Mouse (Mus musculus) thymus, postnatal 0 days (tissue): ENCODE measurements around the gene Dhrs4. TPM values are rescaled to one million over a fixed set of nuclear protein-coding genes. Genes with fewer than 3 reads are reported as not detected.

Experiments used
- DNase-seq: peaks from one replicate; pipeline ENCODE4 v3.0.0-alpha.2; 2015; ENCODE audit warnings: low spot score
- polyA plus RNA-seq: library from polyadenylated mRNA; unstranded; fragments of >200 nt; fragmentation: Nextera tagmentation; extraction: Ambion mirVana; gene quantifications from 2 replicates; pipeline ENCODE4 v1.2.1, GENCODE M21; 2015

The Dhrs4 gene
- polyA plus RNA-seq, 1 experiment from 2014 or later = 63.8 TPM

DNA sequence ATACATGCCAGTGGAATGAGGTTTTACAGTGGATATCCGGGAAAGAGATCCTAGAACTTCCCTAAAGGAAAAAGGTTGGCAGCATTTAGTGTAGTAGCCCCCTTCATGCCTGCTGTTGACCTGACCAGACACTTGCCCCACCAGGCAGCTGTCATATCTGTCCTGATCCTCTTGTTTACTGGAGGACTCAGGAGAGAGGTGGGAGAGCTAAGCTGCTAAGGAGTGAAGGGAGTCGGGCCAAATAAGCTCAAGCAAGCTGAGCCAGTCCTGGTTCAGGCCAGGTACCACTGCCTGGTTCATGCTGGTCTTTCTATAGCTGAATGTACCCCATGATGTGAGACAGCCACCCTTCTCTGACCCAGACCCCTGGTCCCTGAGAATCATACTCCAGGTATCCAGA, 48.1 kb downstream of the Dhrs4 start:
- DNase-seq = no peak

DNA sequence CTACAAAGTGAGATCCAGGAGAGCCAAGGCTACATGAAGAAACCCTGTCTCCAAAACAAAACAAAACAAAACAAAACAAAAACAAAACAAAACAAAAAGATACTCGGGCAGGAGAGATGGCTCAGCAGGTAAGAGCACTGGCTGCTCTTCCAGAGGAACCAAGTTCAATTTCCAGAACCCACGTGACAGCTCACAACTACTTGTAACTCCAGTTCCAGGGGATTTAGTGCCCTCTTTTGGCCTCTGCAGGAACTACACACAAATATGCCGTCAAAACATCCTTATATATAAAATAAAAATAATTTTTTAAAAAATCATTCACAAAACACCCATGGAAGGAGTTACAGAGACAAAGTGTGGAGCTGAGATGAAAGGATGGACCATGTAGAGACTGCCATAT, 49.4 kb downstream of the Dhrs4 start:
- peak; percentile 49 for DNase-seq

DNA sequence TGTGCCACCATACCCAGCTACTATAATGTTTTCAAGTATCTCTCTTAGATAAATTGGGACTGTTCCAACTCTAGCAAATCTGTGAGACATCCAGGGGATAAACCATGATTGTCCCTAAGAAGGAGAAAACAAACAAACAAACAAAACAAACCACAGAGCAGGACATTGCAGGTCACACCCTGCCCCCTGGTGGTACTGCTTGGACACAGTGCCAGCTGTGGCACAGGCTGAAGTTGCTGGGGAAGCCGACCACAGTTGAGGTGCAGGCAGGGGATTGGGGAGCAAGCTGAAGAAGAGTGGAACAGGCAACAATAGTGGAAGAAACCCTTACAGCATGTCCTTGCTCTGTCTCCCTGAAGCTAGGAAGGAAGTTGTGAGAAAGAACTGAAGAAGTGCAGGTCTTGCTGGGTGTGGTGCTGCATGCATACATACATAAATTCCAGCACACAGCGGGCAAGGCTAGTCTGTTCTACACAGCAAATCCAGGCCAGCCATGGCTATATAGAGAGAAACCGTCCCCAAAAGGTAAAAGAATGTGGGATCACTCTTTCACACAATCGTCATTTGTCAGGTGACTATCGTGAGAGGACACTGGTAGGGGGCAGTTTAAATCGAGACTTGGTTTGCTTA, 57.7 kb downstream of the Dhrs4 start:
- peak; percentile 32 for DNase-seq

Other genes starting within 250 kb of the Dhrs4 start
- gene Carmil3, start 11.9 kb downstream of the Dhrs4 start, polyA plus RNA-seq = 1.1 and 1.3 TPM in 2 replicates
- gene Cpne6, start 31.7 kb downstream of the Dhrs4 start, polyA plus RNA-seq = 0.31 and 0.39 TPM in 2 replicates
- 0.07 and 0.08 TPM in 2 replicates for gene Nrl, start 46.2 kb downstream of the Dhrs4 start, polyA plus RNA-seq
- gene Pck2, start 61.5 kb downstream of the Dhrs4 start, polyA plus RNA-seq = 4.7 and 5.6 TPM in 2 replicates
- gene Dcaf11, start 81.2 kb downstream of the Dhrs4 start, polyA plus RNA-seq = 50.3 and 55.9 TPM in 2 replicates
- 2.1 and 3.2 TPM in 2 replicates for gene A730061H03Rik, start 81.6 kb downstream of the Dhrs4 start, polyA plus RNA-seq
- 0.26 and 0.33 TPM in 2 replicates for gene Fitm1, start 96.9 kb downstream of the Dhrs4 start, polyA plus RNA-seq
- gene Psme1, start 99.4 kb downstream of the Dhrs4 start, polyA plus RNA-seq = 281 and 294 TPM in 2 replicates
- gene Emc9, start 106.5 kb downstream of the Dhrs4 start, polyA plus RNA-seq = 4.8 and 5.6 TPM in 2 replicates
- 604 and 625 TPM in 2 replicates for gene Psme2, start 112.4 kb downstream of the Dhrs4 start, polyA plus RNA-seq
- gene Rnf31, start 113.0 kb downstream of the Dhrs4 start, polyA plus RNA-seq = 18.0 and 22.6 TPM in 2 replicates
- gene Irf9, start 124.8 kb downstream of the Dhrs4 start, polyA plus RNA-seq = 46.6 and 50.2 TPM in 2 replicates
- 0.57 and 0.98 TPM in 2 replicates for gene Rec8, start 139.3 kb downstream of the Dhrs4 start, polyA plus RNA-seq
- 32.8 and 39.6 TPM in 2 replicates for gene Ipo4, start 157.2 kb downstream of the Dhrs4 start, polyA plus RNA-seq
- 0.71 and 1.7 TPM in 2 replicates for gene Gm49378, start 159.1 kb downstream of the Dhrs4 start, polyA plus RNA-seq
- 71.6 and 76.7 TPM in 2 replicates for gene Tm9sf1, start 165.0 kb downstream of the Dhrs4 start, polyA plus RNA-seq
- gene Tssk4, start 171.4 kb downstream of the Dhrs4 start, polyA plus RNA-seq = 0.62 and 0.81 TPM in 2 replicates
- gene Mdp1, start 181.8 kb downstream of the Dhrs4 start, polyA plus RNA-seq = 78.1 and 80.2 TPM in 2 replicates
- gene Gmpr2, start 193.2 kb downstream of the Dhrs4 start, polyA plus RNA-seq = 67.1 and 71.3 TPM in 2 replicates
- gene Nedd8, start 193.4 kb downstream of the Dhrs4 start, polyA plus RNA-seq = 529 and 550 TPM in 2 replicates
- gene Tinf2, start 203.1 kb downstream of the Dhrs4 start, polyA plus RNA-seq = 55.4 and 57.7 TPM in 2 replicates
- 2.0 and 3.0 TPM in 2 replicates for gene Tgm1, start 235.2 kb downstream of the Dhrs4 start, polyA plus RNA-seq
- gene Rabggta, start 243.5 kb downstream of the Dhrs4 start, polyA plus RNA-seq = 32.2 and 39.4 TPM in 2 replicates